Mouse (Mus musculus) bone marrow macrophage, adult 2 months (primary cell): ENCODE data around the gene Rplp2.

Experiments
- CTCF ChIP-seq: IDR thresholded peaks from 2 replicates; pipeline ENCODE4 v1.5.1; 2012; ENCODE audit warnings: low read depth, mild to moderate bottlenecking, low read length, moderate library complexity
- POLR2A ChIP-seq: IDR thresholded peaks from 2 replicates; pipeline ENCODE4 v1.6.1; 2012; ENCODE audit warnings: mild to moderate bottlenecking, low read depth, low read length, borderline replicate concordance

- TF ChIP-seq CTCF: no peak
- no peak for TF ChIP-seq POLR2A
These were observed 33.8 kb upstream of the Rplp2 start for GRCm38 (mm10) chr7:141413331-141413730.
